Mouse (Mus musculus): ENCODE results near the gene Med13l.

DNA sequence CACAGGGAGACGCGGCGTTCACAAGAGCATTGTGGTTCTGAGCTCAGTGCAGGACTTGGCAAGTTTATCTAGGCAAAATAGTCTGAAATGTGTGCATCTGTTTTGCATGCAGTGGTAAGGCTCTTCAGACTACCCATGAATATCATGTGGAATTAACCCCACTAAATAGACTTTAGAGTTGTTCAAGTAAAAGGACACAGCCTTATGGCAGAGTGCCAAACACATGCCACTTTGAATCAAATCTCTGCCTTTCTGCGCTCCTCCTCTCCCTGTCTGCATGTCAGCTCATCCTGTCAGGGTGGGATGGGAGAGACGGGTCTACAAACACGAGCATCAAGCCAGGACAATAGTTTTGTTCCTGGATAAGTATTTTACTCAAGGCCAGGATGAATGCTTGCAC, 145.5 kb downstream of the Med13l start:
- no peak for TF ChIP-seq CTCF (IDR thresholded peaks at IDR 0.05; ENCODE audit: insufficient read depth, low read length)
- no peak for TF ChIP-seq POLR2A (IDR thresholded peaks at IDR 0.05; ENCODE audit: borderline replicate concordance, extremely low read depth, low read depth, low read length)
